Comparison of ENCODE assay signal across 8 mouse cellular contexts in the genomic region with DNA sequence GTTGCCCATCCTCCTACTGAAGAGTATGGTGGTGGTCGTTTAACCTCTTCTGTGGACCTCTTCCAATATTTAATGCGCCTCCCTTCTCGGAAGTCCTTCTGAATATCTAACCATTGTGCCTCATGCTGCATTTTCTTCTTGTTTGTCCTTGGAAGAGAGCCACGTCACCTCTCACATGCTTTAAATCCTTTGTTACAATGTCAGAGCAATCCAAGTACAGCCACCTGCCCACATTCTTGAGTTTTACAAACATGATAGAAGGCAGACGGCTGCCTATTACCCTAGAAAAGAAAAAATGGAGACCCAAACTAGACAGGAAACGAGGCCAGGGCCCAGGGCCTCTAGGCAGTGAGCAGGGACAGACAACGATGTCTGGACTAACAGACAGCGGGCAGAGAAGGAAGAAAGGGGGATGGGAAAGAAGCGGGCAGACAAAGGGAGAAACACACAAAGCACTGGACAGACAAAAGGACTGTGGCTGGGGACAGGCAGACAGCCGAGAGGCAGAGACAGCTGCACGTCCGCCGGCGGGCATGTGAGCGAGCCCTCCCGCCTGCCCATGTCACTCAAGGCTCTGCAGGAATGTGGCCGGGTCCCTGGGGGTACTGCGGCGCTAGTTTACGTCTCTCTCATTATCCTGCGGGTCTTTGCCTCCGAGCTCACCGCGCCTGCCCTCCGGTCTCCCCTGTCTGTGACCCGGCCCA. TPM values are rescaled to one million over a fixed set of nuclear protein-coding genes. Genes with fewer than 3 reads are reported as not detected.
A peak's percentile ranks its signal among the peaks of the same experiment; 100 is the strongest.
DNase-seq lines count a peak whose midpoint lies in the region; ATAC-seq lines count a peak whose summit lies in the region.

No protein-coding gene starts in this region.

- H3K9ac ChIP-seq in heart, embryonic 15.5 days: no peak overlapping the region
- peak overlapping the region; percentile 74 for H3K9ac ChIP-seq in hindbrain, embryonic 13.5 days
- H3K9ac ChIP-seq in midbrain, embryonic 15.5 days: peak overlapping the region; percentile 47; the same call in 1 of the 2 replicates

- ATAC-seq in heart, embryonic 15.5 days (replicated peaks; ENCODE audit: insufficient number of reproducible peaks, insufficient read depth, low FRiP score, low read depth): no peak
- no peak for ATAC-seq in hindbrain, embryonic 13.5 days (ENCODE audit: low FRiP score)
- no peak for ATAC-seq in midbrain, embryonic 15.5 days (replicated peaks)

- H3K4me1 ChIP-seq in heart, embryonic 15.5 days (replicated peaks): peaks cover 23% of the 10 kb centered on the region
- no peaks in the 10 kb centered on the region for H3K4me1 ChIP-seq in brown adipose tissue, adult 24 weeks (ENCODE audit: control insufficient read depth, insufficient read depth, insufficient read length, low read length)
- H3K4me1 ChIP-seq in hindbrain, embryonic 13.5 days (replicated peaks): peaks cover 75% of the 10 kb centered on the region
- H3K4me1 ChIP-seq in midbrain, embryonic 15.5 days: peaks cover 30% of the 10 kb centered on the region

- H3K27me3 ChIP-seq in heart, embryonic 15.5 days: peaks cover 97% of the 10 kb centered on the region
- H3K27me3 ChIP-seq in hindbrain, embryonic 13.5 days: peaks cover 88% of the 10 kb centered on the region
- peaks cover 76% of the 10 kb centered on the region for H3K27me3 ChIP-seq in midbrain, embryonic 15.5 days (replicated peaks)

- H3K4me2 ChIP-seq in heart, embryonic 15.5 days: peak overlapping the region; percentile 93
- H3K4me2 ChIP-seq in hindbrain, embryonic 13.5 days: peak overlapping the region; percentile 90
- H3K4me2 ChIP-seq in midbrain, embryonic 15.5 days: peak overlapping the region; percentile 93

- H3K4me3 ChIP-seq in heart, embryonic 15.5 days: peak overlapping the region; percentile 51
- peak overlapping the region; percentile 62 for H3K4me3 ChIP-seq in brown adipose tissue, adult 24 weeks (ENCODE audit: insufficient read depth, low read depth, low read length)
- H3K4me3 ChIP-seq in hindbrain, embryonic 13.5 days: peak overlapping the region; percentile 46
- H3K4me3 ChIP-seq in midbrain, embryonic 15.5 days: peak overlapping the region; percentile 47

- WGBS in heart, embryonic 15.5 days: 7% methylated on average over 26 of the region's 26 CpGs
- WGBS in hindbrain, embryonic 13.5 days: 3% methylated on average over 26 of the region's 26 CpGs
- 2% methylated on average over 26 of the region's 26 CpGs for WGBS in midbrain, embryonic 15.5 days

- H3K36me3 ChIP-seq in heart, embryonic 15.5 days: no peaks in the 10 kb centered on the region
- H3K36me3 ChIP-seq in hindbrain, embryonic 13.5 days: no peaks in the 10 kb centered on the region
- no peaks in the 10 kb centered on the region for H3K36me3 ChIP-seq in midbrain, embryonic 15.5 days (replicated peaks)

- H3K9me3 ChIP-seq in heart, embryonic 15.5 days (replicated peaks): no peaks in the 10 kb centered on the region
- no peaks in the 10 kb centered on the region for H3K9me3 ChIP-seq in hindbrain, embryonic 13.5 days
- H3K9me3 ChIP-seq in midbrain, embryonic 15.5 days: no peaks in the 10 kb centered on the region

- no peak for DNase-seq in heart, postnatal 36 days
- DNase-seq in right cerebral cortex, adult 18-20 months: no peak
- DNase-seq in ovary, postnatal 10 days (ENCODE audit: low spot score): no peak
- no peak for DNase-seq in thymus, adult 18-20 months

- no peak overlapping the region for H3K27ac ChIP-seq in heart, embryonic 15.5 days
- H3K27ac ChIP-seq in brown adipose tissue, adult 24 weeks (replicated peaks; ENCODE audit: low read depth, low read length): no peak overlapping the region
- peak overlapping the region; percentile 89 for H3K27ac ChIP-seq in hindbrain, embryonic 13.5 days
- no peak overlapping the region for H3K27ac ChIP-seq in midbrain, embryonic 15.5 days

- intact Hi-C loops in heart, postnatal 36 days (cut with DNase I): loop anchor here (5.0 to 10.0 kb wide), 2 partner anchors 407 to 475 kb away; no protein-coding TSS in a partner anchor

RNA-seq across cellular contexts. Expression of a gene that starts 2.9 kb away (rescaled TPM):
- 14.1 and 16.8 TPM in 2 replicates for polyA plus RNA-seq in heart, embryonic 15.5 days (2015; fragmentation: Nextera tagmentation; extraction: Ambion mirVana)
- total RNA-seq in heart, postnatal 36 days (2021): 10 to 100 TPM; 13.2 to 15.7 TPM
- polyA plus RNA-seq in brown adipose tissue, adult 24 weeks (2012; ENCODE audit: insufficient read depth, insufficient read length, missing spikeins): 6.3 and 10.1 TPM in 2 replicates
- 40.7 and 41.2 TPM in 2 replicates for polyA plus RNA-seq in hindbrain, embryonic 13.5 days (2015; fragmentation: Nextera tagmentation; extraction: Ambion mirVana)
- polyA plus RNA-seq in midbrain, embryonic 15.5 days (2015; fragmentation: Nextera tagmentation; extraction: Ambion mirVana): 23.4 and 24.2 TPM in 2 replicates
